Mouse (Mus musculus) CH12.LX (cell line): ENCODE measurements at regions not wholly inside any gene's neighbourhood (a gene's known extent, or its start where the extent isn't known, plus 50 kb on each side); places are given as distances from the start of the nearest gene placed in this dataset.

Source experiments
- DNase-seq: peaks from one replicate; pipeline ENCODE4 v3.0.0-alpha.2; 2013; ENCODE audit errors: extremely low read depth
- H3K27ac ChIP-seq: 2 replicates; pipeline ENCODE4 v1.5.1; 2012; ENCODE audit warnings: low read depth, mild to moderate bottlenecking, control low read depth, moderate library complexity; ENCODE audit not compliant: insufficient read depth
- H3K27me3 ChIP-seq: replicated peaks from 2 replicates; pipeline ENCODE3; 2012; ENCODE audit warnings: inconsistent platforms
- H3K36me3 ChIP-seq, 2 experiments: replicated peaks in 1 of 2; 2 replicates each; pipeline versions ENCODE3 to v1.6.1; 2012; ENCODE audit warnings: inconsistent platforms in 1 of 2, low read length in 1 of 2, mild to moderate bottlenecking in 1 of 2, mixed read lengths in 1 of 2, moderate library complexity in 1 of 2; ENCODE audit not compliant: control insufficient read depth in 1 of 2, insufficient read depth in 1 of 2
- H3K4me1 ChIP-seq, 2 experiments: 2 replicates each; pipeline ENCODE4 v1.6.1; 2012; ENCODE audit warnings: inconsistent platforms in 1 of 2, moderate library complexity in 1 of 2; ENCODE audit not compliant: insufficient read depth in 2 of 2, control insufficient read depth in 1 of 2
- H3K4me2 ChIP-seq: 2 replicates; pipeline ENCODE4 v1.6.1; 2012; ENCODE audit warnings: low read depth, mild to moderate bottlenecking, control low read depth; ENCODE audit not compliant: poor library complexity, insufficient read depth, severe bottlenecking
- H3K4me3 ChIP-seq, 3 experiments: fragments of 150-350 bp in 1 of 3; sonication (generic) in 1 of 3; replicated peaks in 1 of 3; 2 replicates each; pipeline versions ENCODE3 to v1.5.1; 2011 to 2012; ENCODE audit warnings: low read depth in 2 of 3, low read length in 2 of 3, mild to moderate bottlenecking in 2 of 3, moderate library complexity in 2 of 3, control low read depth in 1 of 3, improper control_type of control experiment in 1 of 3, inconsistent platforms in 1 of 3, mixed read lengths in 1 of 3; ENCODE audit not compliant: poor library complexity in 1 of 3
- H3K79me2 ChIP-seq: replicated peaks from 2 replicates; pipeline ENCODE4 v1.6.1; 2012; ENCODE audit warnings: mild to moderate bottlenecking, moderate library complexity; ENCODE audit not compliant: control insufficient read depth, poor library complexity, insufficient read depth, severe bottlenecking; ENCODE audit errors: extremely low read depth
- H3K9ac ChIP-seq: 2 replicates; pipeline ENCODE4 v1.6.1; 2012; ENCODE audit warnings: low read depth, mild to moderate bottlenecking, control low read depth, moderate library complexity; ENCODE audit not compliant: insufficient read depth
- H3K9me3 ChIP-seq: replicated peaks from 2 replicates; pipeline ENCODE3; 2012; ENCODE audit warnings: low read length, inconsistent platforms, mixed read lengths
- BHLHE40 ChIP-seq: IDR thresholded peaks from 2 replicates; pipeline ENCODE4 v1.6.1; 2011; ENCODE audit warnings: mild to moderate bottlenecking, low read depth, low read length, improper control_type of control experiment
- CHD1 ChIP-seq: IDR thresholded peaks from 2 replicates; pipeline ENCODE4 v1.6.1; 2012; ENCODE audit warnings: low read depth, low read length, improper control_type of control experiment, inconsistent platforms
- E2F4 ChIP-seq: IDR thresholded peaks from 2 replicates; pipeline ENCODE4 v1.6.1; 2011; ENCODE audit warnings: low read depth, low read length, improper control_type of control experiment; ENCODE audit not compliant: insufficient replicate concordance
- ETS1 ChIP-seq: conservative IDR thresholded peaks from 2 replicates; pipeline ENCODE4 v1.6.1; 2012; ENCODE audit warnings: low read depth, mild to moderate bottlenecking, inconsistent platforms, low read length, improper control_type of control experiment, moderate library complexity
- HCFC1 ChIP-seq: IDR thresholded peaks from 2 replicates; pipeline ENCODE4 v1.6.1; 2012; ENCODE audit warnings: low read depth, mild to moderate bottlenecking, inconsistent platforms, low read length, improper control_type of control experiment
- IRF4 ChIP-seq: IDR thresholded peaks from 2 replicates; pipeline ENCODE4 v1.6.1; 2014; ENCODE audit warnings: low read depth, mild to moderate bottlenecking, inconsistent platforms, low read length, improper control_type of control experiment
- JUN ChIP-seq: IDR thresholded peaks from 2 replicates; pipeline ENCODE4 v1.6.1; 2011; ENCODE audit warnings: low read depth, mild to moderate bottlenecking, low read length, improper control_type of control experiment, moderate library complexity; ENCODE audit not compliant: insufficient read depth
- KAT2A ChIP-seq: IDR thresholded peaks from 2 replicates; pipeline ENCODE4 v1.6.1; 2012; ENCODE audit warnings: low read length, improper control_type of control experiment, inconsistent platforms; ENCODE audit not compliant: insufficient replicate concordance
- MAFK ChIP-seq: IDR thresholded peaks from 2 replicates; pipeline ENCODE4 v1.6.1; 2011; ENCODE audit warnings: low read length, improper control_type of control experiment; ENCODE audit not compliant: insufficient replicate concordance
- MAZ ChIP-seq: IDR thresholded peaks from 2 replicates; pipeline ENCODE4 v1.6.1; 2012; ENCODE audit warnings: low read depth, mild to moderate bottlenecking, inconsistent platforms, low read length, improper control_type of control experiment, moderate library complexity
- MEF2A ChIP-seq: IDR thresholded peaks from 2 replicates; pipeline ENCODE4 v1.6.1; 2014; ENCODE audit warnings: low read depth, mild to moderate bottlenecking, inconsistent platforms, low read length, improper control_type of control experiment, borderline replicate concordance
- MYC ChIP-seq: IDR thresholded peaks from 2 replicates; pipeline ENCODE4 v1.6.1; 2011; ENCODE audit warnings: low read depth, mild to moderate bottlenecking, improper control_type of control experiment, low read length
- PAX5 ChIP-seq: IDR thresholded peaks from 2 replicates; pipeline ENCODE4 v1.6.1; 2012; ENCODE audit warnings: low read length, inconsistent platforms, mixed read lengths
- POLR2A ChIP-seq: IDR thresholded peaks from 2 replicates; pipeline ENCODE4 v1.6.1; 2011; ENCODE audit warnings: low read depth, mild to moderate bottlenecking, improper control_type of control experiment, low read length
- POLR2AphosphoS2 ChIP-seq: IDR thresholded peaks from 2 replicates; pipeline ENCODE4 v1.6.1; 2011; ENCODE audit warnings: low read depth, low read length, improper control_type of control experiment
- RAD21 ChIP-seq: IDR thresholded peaks from 2 replicates; pipeline ENCODE4 v1.6.1; 2011; ENCODE audit warnings: low read depth, mild to moderate bottlenecking, low read length, improper control_type of control experiment, moderate library complexity
- RCOR1 ChIP-seq: conservative IDR thresholded peaks from 2 replicates; pipeline ENCODE4 v1.6.1; 2012; ENCODE audit warnings: low read depth, mild to moderate bottlenecking, inconsistent platforms, low read length, improper control_type of control experiment
- SIN3A ChIP-seq: IDR thresholded peaks from 2 replicates; pipeline ENCODE4 v1.6.1; 2012; ENCODE audit warnings: low read length, improper control_type of control experiment, inconsistent platforms
- SMC3 ChIP-seq: IDR thresholded peaks from 2 replicates; pipeline ENCODE4 v1.6.1; 2011; ENCODE audit warnings: low read depth, low read length, improper control_type of control experiment
- TCF12 ChIP-seq: IDR thresholded peaks from 2 replicates; pipeline ENCODE4 v1.6.1; 2014; ENCODE audit warnings: low read depth, mild to moderate bottlenecking, inconsistent platforms, low read length, improper control_type of control experiment
- UBTF ChIP-seq: IDR thresholded peaks from 2 replicates; pipeline ENCODE4 v1.6.1; 2012; ENCODE audit warnings: low read depth, mild to moderate bottlenecking, inconsistent platforms, low read length, improper control_type of control experiment, moderate library complexity
- USF1 ChIP-seq: IDR thresholded peaks from 2 replicates; pipeline ENCODE4 v1.6.1; 2014; ENCODE audit warnings: low read depth, mild to moderate bottlenecking, inconsistent platforms, low read length, improper control_type of control experiment
- USF2 ChIP-seq: conservative IDR thresholded peaks from 2 replicates; pipeline ENCODE4 v1.6.1; 2011; ENCODE audit warnings: low read depth, low read length, improper control_type of control experiment
- ZC3H11A ChIP-seq: IDR thresholded peaks from 2 replicates; pipeline ENCODE4 v1.6.1; 2012; ENCODE audit warnings: low read depth, mild to moderate bottlenecking, inconsistent platforms, low read length, improper control_type of control experiment
- ZMIZ1 ChIP-seq: IDR thresholded peaks from 2 replicates; pipeline ENCODE4 v1.6.1; 2012; ENCODE audit warnings: low read depth, mild to moderate bottlenecking, inconsistent platforms, low read length, improper control_type of control experiment
- ZNF384 ChIP-seq: IDR thresholded peaks from 2 replicates; pipeline ENCODE4 v1.6.1; 2012; ENCODE audit warnings: low read depth, low read length, improper control_type of control experiment, inconsistent platforms
- dilution Hi-C: fragments of 300-500 bp; cut with MboI; formaldehyde crosslinking; loops from 2 replicates; pipeline ENCODE4 v1.14.3; 2020; ENCODE audit warnings: low sequenced_read_pairs; ENCODE audit not compliant: extremely low pct_unique_long_range_greater_than_20kb, extremely low pct_ligation_motif_present
- in situ Hi-C: fragments of 300-500 bp; cut with MboI; formaldehyde crosslinking; loops from 3 replicates; pipeline ENCODE4 v1.14.3; 2019; ENCODE audit warnings: low sequenced_read_pairs, low pct_ligation_motif_present, low pct_unique_long_range_greater_than_20kb, mixed read lengths

DNA sequence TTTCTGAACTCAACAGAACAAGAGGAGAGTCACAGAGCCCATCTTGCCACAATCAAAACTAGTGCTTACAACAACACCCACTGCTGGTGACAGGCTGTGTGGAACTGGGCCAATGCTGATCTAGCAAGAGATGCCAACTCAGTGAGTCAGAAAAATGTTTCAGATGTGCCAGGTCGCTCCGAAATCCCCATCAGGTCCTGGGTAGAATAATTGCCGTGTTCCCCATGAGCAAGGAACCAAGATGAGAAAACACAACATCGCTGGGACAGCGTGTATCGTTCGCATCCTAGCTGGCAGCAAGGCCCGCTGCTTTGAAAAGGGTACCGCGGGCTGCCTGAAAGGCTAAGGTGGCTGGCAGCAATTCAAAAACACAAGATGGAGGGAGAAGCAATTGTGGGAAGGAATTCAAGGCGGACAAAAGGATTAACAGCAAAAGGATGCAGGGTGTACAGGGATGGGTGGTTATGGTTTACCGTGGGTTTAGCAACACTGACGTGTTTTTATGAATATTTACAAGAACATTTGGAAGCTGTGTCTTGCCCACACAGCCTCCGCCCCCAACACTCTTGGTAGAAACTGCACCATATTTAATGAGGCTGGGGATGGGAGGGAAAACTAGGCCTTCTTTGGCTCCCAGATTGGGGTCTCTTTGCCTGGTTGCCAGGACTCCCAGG, 229.7 kb upstream of the G2e3 start:
- Histone ChIP-seq H3K9me3 (peaks cover 50% of the 10 kb centered on the region), H3K4me3 (no peak overlapping the region), H3K4me1 (no peaks in the 10 kb centered on the region), H3K4me2 (no peak overlapping the region), H3K9ac (no peak overlapping the region), H3K79me2 (no peaks in the 10 kb centered on the region), H3K27ac (no peak overlapping the region), H3K27me3 (no peaks in the 10 kb centered on the region), H3K36me3 (no peaks in the 10 kb centered on the region)
- dilution Hi-C loops, result no loop called here
- no peak for TF ChIP-seq POLR2A
- TF ChIP-seq ZMIZ1, result no peak
- no peak for TF ChIP-seq ETS1
- no peak for TF ChIP-seq CHD1
- TF ChIP-seq HCFC1, result no peak
- TF ChIP-seq TCF12, result no peak
- no peak for TF ChIP-seq SIN3A
- no peak for TF ChIP-seq MAZ
- TF ChIP-seq ZNF384, result no peak
- no peak for TF ChIP-seq ZC3H11A
- no peak for TF ChIP-seq RCOR1
- TF ChIP-seq KAT2A, result no peak
- no peak for TF ChIP-seq IRF4
- no peak for TF ChIP-seq USF1
- TF ChIP-seq MEF2A, result no peak
- no peak for DNase-seq
- in situ Hi-C loops, result no loop called here

DNA sequence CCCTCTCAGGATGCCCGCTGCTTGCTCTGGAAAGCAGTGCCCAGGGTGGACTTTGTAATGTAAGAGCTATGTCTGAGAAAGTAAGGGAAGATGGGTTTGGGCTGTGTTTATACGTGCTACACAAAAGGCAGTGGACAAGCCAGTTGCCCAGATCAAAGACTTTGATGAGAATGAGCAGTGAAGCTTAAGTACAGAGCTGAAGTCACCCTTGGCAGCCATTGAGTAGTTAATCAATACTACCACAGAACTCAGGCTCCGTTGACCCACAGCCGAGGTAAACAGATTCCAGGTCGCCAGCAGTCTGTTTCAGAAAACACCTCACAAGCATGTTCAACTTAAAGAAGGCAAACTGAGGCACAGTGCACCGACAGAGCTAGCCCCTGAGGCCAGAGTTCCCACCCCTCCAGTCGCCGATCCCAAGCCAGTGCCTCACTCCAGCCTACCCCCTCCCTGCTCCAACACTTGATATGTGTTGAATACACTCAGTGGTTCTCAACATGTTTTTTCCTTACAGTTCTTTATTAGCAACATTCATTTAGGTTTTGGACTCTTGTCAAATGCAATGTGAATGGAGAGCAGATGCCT, 230.3 kb upstream of the G2e3 start:
- Histone ChIP-seq H3K9me3 (peaks cover 50% of the 10 kb centered on the region), H3K27me3 (no peaks in the 10 kb centered on the region), H3K27ac (no peak overlapping the region), H3K4me1 (no peaks in the 10 kb centered on the region), H3K79me2 (no peaks in the 10 kb centered on the region), H3K36me3 (no peaks in the 10 kb centered on the region), H3K4me3 (no peak overlapping the region), H3K4me2 (no peak overlapping the region), H3K9ac (no peak overlapping the region)
- TF ChIP-seq SIN3A, result no peak
- TF ChIP-seq PAX5, result no peak
- TF ChIP-seq RAD21, result no peak
- TF ChIP-seq HCFC1, result no peak
- TF ChIP-seq MYC, result no peak
- TF ChIP-seq USF2, result no peak
- TF ChIP-seq USF1, result no peak
- no peak for TF ChIP-seq CHD1
- no peak for TF ChIP-seq MAZ
- no peak for TF ChIP-seq UBTF
- no peak for TF ChIP-seq JUN
- no peak for TF ChIP-seq MAFK
- TF ChIP-seq BHLHE40, result no peak
- TF ChIP-seq SMC3, result no peak
- no peak for TF ChIP-seq POLR2AphosphoS2
- TF ChIP-seq ETS1, result no peak
- TF ChIP-seq MEF2A, result no peak
- TF ChIP-seq E2F4, result no peak
- TF ChIP-seq RCOR1, result no peak
- dilution Hi-C loops, result no loop called here
- DNase-seq, result no peak
- in situ Hi-C loops, result no loop called here
